Mouse (Mus musculus) ES-Bruce4 (cell line): ENCODE measurements around the gene Hacd4.

ENCODE experiments used
- CTCF ChIP-seq: IDR thresholded peaks from one replicate; pipeline ENCODE4 v1.8.1; 2011; ENCODE audit warnings: low read depth, low read length
- EP300 ChIP-seq: IDR thresholded peaks from 2 replicates; pipeline ENCODE4 v1.6.1; 2011; ENCODE audit warnings: low read depth, low read length; ENCODE audit not compliant: insufficient read depth
- POLR2A ChIP-seq: IDR thresholded peaks from one replicate; pipeline ENCODE4 v1.8.1; 2011; ENCODE audit warnings: low read length; ENCODE audit not compliant: insufficient read depth

GRCm38 (mm10) chr4:88488107-88488506 lies 49.4 kb upstream of the Hacd4 start:
- no peak for TF ChIP-seq CTCF
- TF ChIP-seq POLR2A = no peak
- TF ChIP-seq EP300 = no peak
